Mouse (Mus musculus) hindbrain, embryonic 14.5 days (tissue): ENCODE measurements around the gene Ntn5. TPM values are rescaled to one million over a fixed set of nuclear protein-coding genes. Genes with fewer than 3 reads are reported as not detected.

Source experiments
- ATAC-seq: fragments of 200-750 bp; cut with Nextera tagmentation; 2 replicates; pipeline ENCODE4 v1.8.0; 2017; ENCODE audit warnings: moderate number of reproducible peaks, mild to moderate bottlenecking, moderate TSS enrichment, moderate library complexity; ENCODE audit not compliant: low FRiP score
- DNase-seq: peaks from one replicate; pipeline ENCODE4 v3.0.0-alpha.2; 2015; ENCODE audit warnings: low spot score
- H3K27ac ChIP-seq: fragments of 300-500 bp; sonication (generic); 2 replicates; pipeline ENCODE4 v1.5.1; 2014; ENCODE audit warnings: mild to moderate bottlenecking, moderate library complexity
- H3K27me3 ChIP-seq: fragments of 300-500 bp; sonication (generic); 2 replicates; pipeline ENCODE4 v1.6.1; 2014; ENCODE audit warnings: mild to moderate bottlenecking, low read length, mixed read lengths; ENCODE audit not compliant: control insufficient read depth, insufficient read depth
- H3K36me3 ChIP-seq: fragments of 300-500 bp; sonication (generic); replicated peaks from 2 replicates; pipeline ENCODE4 v1.6.1; 2014; ENCODE audit not compliant: control insufficient read depth, insufficient read depth
- H3K4me1 ChIP-seq: fragments of 300-500 bp; sonication (generic); replicated peaks from 2 replicates; pipeline ENCODE4 v1.6.1; 2014; ENCODE audit warnings: antibody characterized with exemption, low read length, mixed read lengths; ENCODE audit not compliant: control insufficient read depth, insufficient read depth
- H3K4me2 ChIP-seq: fragments of 300-500 bp; sonication (generic); replicated peaks from 2 replicates; pipeline ENCODE4 v1.6.1; 2014; ENCODE audit warnings: mild to moderate bottlenecking, moderate library complexity
- H3K4me3 ChIP-seq: fragments of 300-500 bp; sonication (generic); replicated peaks from 2 replicates; pipeline ENCODE4 v1.5.1; 2014; ENCODE audit warnings: mild to moderate bottlenecking, low read length
- H3K9ac ChIP-seq: fragments of 300-500 bp; sonication (generic); 2 replicates; pipeline ENCODE4 v1.6.1; 2014
- H3K9me3 ChIP-seq: fragments of 300-500 bp; sonication (generic); 2 replicates; pipeline ENCODE4 v1.6.1; 2016; ENCODE audit warnings: low read length; ENCODE audit not compliant: control insufficient read depth
- WGBS: fragments of 180-500 bp; shearing (Covaris S2); extraction: QIAGEN DNeasy Blood & Tissue Kit; methylation state at CpG from one replicate; pipeline ENCODE4 v1.1.7; 2014; 5-methylcytosine and 5-hydroxymethylcytosine counted together
- polyA plus RNA-seq: library from polyadenylated mRNA; unstranded; fragments of >200 nt; fragmentation: Nextera tagmentation; extraction: Ambion mirVana; gene quantifications from 2 replicates; pipeline ENCODE4 v1.2.1, GENCODE M21; 2014

Ntn5 gene
- polyA plus RNA-seq, 1 experiment from 2014 or later, result 1.3 TPM

DNA sequence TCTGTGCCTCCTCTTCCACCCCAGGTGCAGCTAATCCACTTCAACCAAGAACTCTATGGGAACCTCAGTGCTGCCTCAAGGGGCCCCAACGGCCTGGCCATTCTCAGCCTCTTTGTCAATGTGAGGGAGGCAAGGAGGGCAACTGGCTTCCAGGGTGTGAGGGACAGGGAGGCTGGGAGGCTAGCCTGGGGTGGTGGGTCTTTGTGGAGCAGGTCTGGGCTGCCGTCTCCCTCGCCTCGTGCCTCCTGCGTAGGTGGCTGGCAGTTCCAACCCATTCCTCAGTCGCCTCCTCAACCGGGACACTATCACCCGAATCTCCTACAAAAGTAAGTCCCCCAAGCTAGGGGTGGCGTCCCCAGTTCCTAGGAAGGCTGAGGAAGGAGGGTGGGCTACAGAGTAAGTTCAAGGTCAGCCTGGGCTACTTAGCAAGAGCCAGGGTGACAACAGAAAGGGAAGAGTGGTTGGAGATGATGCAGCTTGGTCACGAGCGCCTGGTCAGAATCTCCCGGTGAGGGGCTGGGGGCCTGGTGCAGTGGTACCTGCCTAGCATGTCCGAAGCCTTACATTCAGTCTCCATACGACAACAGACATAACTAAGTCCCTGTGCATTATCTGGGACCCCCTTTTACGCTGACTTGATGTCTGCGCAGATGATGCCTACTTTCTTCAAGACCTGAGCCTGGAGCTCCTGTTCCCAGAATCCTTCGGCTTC lies 19.1 kb downstream of the Ntn5 start:
- Histone ChIP-seq H3K9me3 (no peaks in the 10 kb centered on the region), H3K9ac (peak overlapping the region; percentile 53; the same call in 1 of the 2 replicates), H3K27me3 (peaks cover 13% of the 10 kb centered on the region), H3K4me2 (peak overlapping the region; percentile 94), H3K4me1 (peaks cover 46% of the 10 kb centered on the region), H3K36me3 (no peaks in the 10 kb centered on the region), H3K4me3 (peak overlapping the region; percentile 52; the same call in 1 of the 2 replicates), H3K27ac (peak overlapping the region; percentile 81; the same call in 1 of the 2 replicates)
- 90% methylated on average over 17 of the region's 17 CpGs for WGBS
- ATAC-seq, result no peak
- DNase-seq, result no peak

GRCm38 (mm10) chr7:45703521-45704033 lies 19.8 kb downstream of the Ntn5 start:
- ATAC-seq (no peak), DNase-seq (no peak)
- Histone ChIP-seq H3K4me2 (peak overlapping the region; percentile 94), H3K27me3 (peaks cover 8% of the 10 kb centered on the region), H3K9ac (peak overlapping the region; percentile 53), H3K36me3 (no peaks in the 10 kb centered on the region), H3K4me1 (peaks cover 52% of the 10 kb centered on the region), H3K27ac (peak overlapping the region; percentile 81), H3K4me3 (peak overlapping the region; percentile 52), H3K9me3 (no peaks in the 10 kb centered on the region)
- WGBS, result 49% methylated on average over 12 of the region's 12 CpGs

GRCm38 (mm10) chr7:45704046-45704559 lies 20.3 kb downstream of the Ntn5 start:
- Histone ChIP-seq H3K4me3 (peak overlapping the region; percentile 52), H3K4me1 (peaks cover 58% of the 10 kb centered on the region), H3K27ac (peak overlapping the region; percentile 81), H3K4me2 (peak overlapping the region; percentile 94), H3K27me3 (peaks cover 3% of the 10 kb centered on the region; the same call in 1 of the 2 replicates), H3K36me3 (no peaks in the 10 kb centered on the region), H3K9ac (peak overlapping the region; percentile 53), H3K9me3 (no peaks in the 10 kb centered on the region)
- ATAC-seq (peak; percentile 61), DNase-seq (peak; percentile 80)
- under 1% methylated on average over 13 of the region's 13 CpGs for WGBS

DNA sequence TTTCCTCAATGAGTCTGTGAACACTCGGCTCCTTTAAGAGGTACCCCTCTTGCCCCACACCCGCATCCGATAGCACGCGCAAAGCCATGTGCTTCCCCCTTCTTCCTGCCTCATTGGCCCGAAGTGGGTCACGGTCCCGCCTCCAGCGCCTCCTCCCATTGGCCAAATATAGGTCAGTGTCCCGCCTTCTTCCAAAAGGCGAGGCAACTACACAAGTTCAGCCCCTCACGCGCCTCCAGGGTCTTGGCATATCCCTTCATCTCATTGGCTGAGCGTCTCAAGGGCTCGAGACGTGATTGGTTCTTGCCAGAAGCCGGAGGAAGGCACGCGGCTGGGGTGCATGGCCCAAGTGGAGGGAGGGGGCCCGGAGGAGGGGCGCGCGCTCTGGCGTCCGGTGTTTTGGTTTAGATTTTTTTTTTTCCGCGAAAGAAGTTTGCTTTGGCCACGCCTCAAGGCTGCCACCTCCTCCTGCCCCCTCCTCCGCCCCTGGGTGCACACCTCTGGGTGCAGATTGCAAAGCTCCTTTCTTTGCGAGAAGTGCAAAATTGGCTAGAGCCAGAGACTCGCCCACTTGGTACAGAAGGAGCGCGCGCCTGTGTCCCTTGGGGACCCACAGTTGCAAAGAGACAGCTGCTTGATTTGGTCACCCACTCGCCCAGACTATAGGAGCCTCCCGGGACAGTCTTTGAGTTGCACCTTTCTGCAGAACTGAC lies 21.1 kb downstream of the Ntn5 start, which contains the start of gene Dbp:
Gene Dbp (plus strand): TSS at position 359 of the 713 bp plus-strand sequence.
- Histone ChIP-seq H3K36me3 (0 out of 2 replicates have a peak, but pooled peaks cover 2% of the 10 kb centered on the region), H3K27ac (peak within 1 kb of the TSS; percentile 81), H3K4me2 (peak within 1 kb of the TSS; percentile 94), H3K9me3 (no peaks in the 10 kb centered on the region), H3K9ac (peak within 1 kb of the TSS; percentile 53), H3K27me3 (no peaks in the 10 kb centered on the region), H3K4me3 (peak within 1 kb of the TSS; percentile 52), H3K4me1 (peaks cover 65% of the 10 kb centered on the region)
- DNase-seq (peak; percentile 97), ATAC-seq (peak; percentile 88)
- WGBS, result under 1% methylated on average over 36 of the region's 36 CpGs

- ATAC-seq (no peak), DNase-seq (no peak)
- Histone ChIP-seq H3K4me2 (peak overlapping the region; percentile 94), H3K9me3 (no peaks in the 10 kb centered on the region), H3K36me3 (peaks cover 8% of the 10 kb centered on the region), H3K4me3 (peak overlapping the region; percentile 52), H3K9ac (peak overlapping the region; percentile 44), H3K4me1 (peaks cover 68% of the 10 kb centered on the region), H3K27ac (peak overlapping the region; percentile 15; the same call in 1 of the 2 replicates), H3K27me3 (no peaks in the 10 kb centered on the region)
- WGBS, result 0% methylated on average over 21 of the region's 21 CpGs
Measured at GRCm38 (mm10) chr7:45705443-45705864, 21.6 kb downstream of the Ntn5 start.

GRCm38 (mm10) chr7:45705873-45706281 lies 22.1 kb downstream of the Ntn5 start:
- ATAC-seq (no peak), DNase-seq (no peak)
- 0% methylated on average over 7 of the region's 7 CpGs for WGBS
- no peaks in the 10 kb centered on the region for H3K27me3 ChIP-seq
- no peak overlapping the region for H3K27ac ChIP-seq
- H3K9ac ChIP-seq, result peak overlapping the region; percentile 69
- peak overlapping the region; percentile 52 for H3K4me3 ChIP-seq
- H3K4me1 ChIP-seq, result peaks cover 68% of the 10 kb centered on the region
- H3K36me3 ChIP-seq, result peaks cover 12% of the 10 kb centered on the region
- H3K4me2 ChIP-seq, result peak overlapping the region; percentile 94
- H3K9me3 ChIP-seq, result no peaks in the 10 kb centered on the region

DNA sequence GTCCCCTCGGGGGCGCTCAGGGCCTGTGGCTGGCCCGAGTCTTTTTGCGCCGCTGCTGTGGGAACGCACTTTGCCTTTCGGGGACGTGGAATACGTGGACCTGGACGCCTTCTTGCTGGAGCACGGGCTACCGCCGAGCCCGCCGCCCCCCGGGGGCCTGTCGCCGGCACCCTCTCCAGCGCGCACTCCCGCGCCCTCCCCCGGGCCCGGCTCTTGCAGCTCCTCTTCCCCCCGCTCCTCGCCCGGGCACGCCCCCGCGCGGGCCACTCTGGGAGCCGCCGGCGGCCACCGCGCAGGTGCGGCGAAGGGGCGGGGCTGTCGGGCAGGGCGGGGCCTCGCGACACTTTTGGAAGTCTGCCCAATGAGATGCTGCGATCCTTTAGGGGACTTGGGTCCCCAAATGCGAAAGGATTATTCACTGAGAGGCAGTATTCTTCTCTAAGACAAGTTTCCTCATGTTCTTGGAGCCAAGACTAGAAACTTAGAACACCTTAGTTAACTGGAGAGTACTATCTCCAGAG lies 23.0 kb downstream of the Ntn5 start:
- DNase-seq (peak; percentile 73), ATAC-seq (no peak)
- Histone ChIP-seq H3K9ac (peak overlapping the region; percentile 69), H3K9me3 (no peaks in the 10 kb centered on the region), H3K27ac (peak overlapping the region; percentile 34), H3K36me3 (peaks cover 21% of the 10 kb centered on the region), H3K4me2 (peak overlapping the region; percentile 94), H3K27me3 (no peaks in the 10 kb centered on the region), H3K4me3 (peak overlapping the region; percentile 52), H3K4me1 (peaks cover 59% of the 10 kb centered on the region)
- 0% methylated on average over 41 of the region's 45 CpGs for WGBS

DNA sequence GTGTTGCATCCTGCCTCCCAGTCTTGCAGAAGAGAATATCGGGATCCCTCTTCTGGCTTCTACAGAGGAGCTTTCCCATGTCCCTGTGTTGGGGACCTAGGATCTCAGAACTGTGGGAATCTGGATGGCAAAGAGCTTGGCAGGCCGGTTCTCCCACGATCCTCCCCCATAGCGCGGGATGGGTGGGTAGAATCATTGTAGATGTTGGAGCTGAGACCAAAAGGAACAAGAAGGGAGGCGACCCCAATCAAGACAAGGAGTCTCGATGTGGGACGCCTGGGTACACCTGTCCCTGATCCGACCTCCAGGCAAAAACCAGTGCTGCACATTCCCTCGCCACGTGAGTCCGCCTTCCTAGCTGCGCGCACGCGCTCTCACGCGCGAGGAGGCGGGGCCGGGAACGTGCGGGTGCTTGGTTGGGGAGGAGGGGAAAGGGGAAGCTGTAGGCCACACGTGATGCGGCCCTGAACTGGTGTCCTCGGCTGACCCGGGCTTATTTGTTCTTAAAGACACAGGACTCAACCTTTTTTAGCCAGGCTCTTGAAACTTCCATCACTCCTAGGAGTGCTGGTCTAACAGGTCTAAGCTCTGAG lies 23.6 kb downstream of the Ntn5 start:
- H3K4me2 ChIP-seq, result peak overlapping the region; percentile 94
- peak overlapping the region; percentile 34 for H3K27ac ChIP-seq
- H3K27me3 ChIP-seq, result no peaks in the 10 kb centered on the region
- DNase-seq, result peak; percentile 82
- peak overlapping the region; percentile 52 for H3K4me3 ChIP-seq
- H3K36me3 ChIP-seq, result peaks cover 28% of the 10 kb centered on the region
- peaks cover 59% of the 10 kb centered on the region for H3K4me1 ChIP-seq
- H3K9ac ChIP-seq, result peak overlapping the region; percentile 6; the same call in 1 of the 2 replicates
- no peak; the same call in 1 of the 2 replicates for ATAC-seq
- H3K9me3 ChIP-seq, result no peaks in the 10 kb centered on the region
- under 1% methylated on average over 27 of the region's 27 CpGs for WGBS
